Mouse (Mus musculus) liver, embryonic 14.5 days (tissue): Measurements from ENCODE around the gene Plcb3. TPM values are rescaled to one million over a fixed set of nuclear protein-coding genes. Genes with fewer than 3 reads are reported as not detected.

Experiments
- ATAC-seq: fragments of 200-750 bp; cut with Nextera tagmentation; 2 replicates; pipeline ENCODE4 v1.8.0; 2017; ENCODE audit warnings: moderate number of reproducible peaks, mild to moderate bottlenecking, moderate library complexity; ENCODE audit not compliant: insufficient read depth
- DNase-seq, 3 experiments: peaks; one replicate each; pipeline ENCODE4 v3.0.0-alpha.2; 2012 to 2013; ENCODE audit warnings: low read depth in 3 of 3, low spot score in 3 of 3
- H3K27ac ChIP-seq: fragments of 300-500 bp; sonication (generic); 2 replicates; pipeline ENCODE4 v1.5.1; 2014; ENCODE audit warnings: moderate library complexity, mild to moderate bottlenecking, control low read depth, inconsistent platforms
- H3K27me3 ChIP-seq: fragments of 300-500 bp; sonication (generic); 2 replicates; pipeline ENCODE4 v1.6.1; 2014; ENCODE audit warnings: mild to moderate bottlenecking, low read length, moderate library complexity; ENCODE audit not compliant: control insufficient read depth, insufficient read depth
- H3K36me3 ChIP-seq: fragments of 300-500 bp; sonication (generic); replicated peaks from 2 replicates; pipeline ENCODE4 v1.6.1; 2014; ENCODE audit warnings: low read depth; ENCODE audit not compliant: control insufficient read depth, insufficient read depth
- H3K4me1 ChIP-seq, 2 experiments: fragments of 200-500 bp in 1 of 2; fragments of 300-500 bp in 1 of 2; sonication (generic) in 1 of 2; replicated peaks; 2 replicates each; pipeline ENCODE4 v1.6.1; 2012 to 2014; ENCODE audit warnings: antibody characterized with exemption in 1 of 2, inconsistent platforms in 1 of 2, low read length in 1 of 2; ENCODE audit not compliant: control insufficient read depth in 2 of 2, insufficient read depth in 2 of 2
- H3K4me2 ChIP-seq: fragments of 300-500 bp; sonication (generic); 2 replicates; pipeline ENCODE4 v1.6.1; 2014; ENCODE audit warnings: low read depth, mild to moderate bottlenecking, control low read depth, moderate library complexity
- H3K4me3 ChIP-seq, 2 experiments: fragments of 200-500 bp in 1 of 2; fragments of 300-500 bp in 1 of 2; sonication (generic) in 1 of 2; 2 replicates each; pipeline ENCODE4 v1.5.1; 2012 to 2014; ENCODE audit warnings: low read depth in 2 of 2, low read length in 2 of 2, mild to moderate bottlenecking in 2 of 2, control low read depth in 1 of 2, inconsistent platforms in 1 of 2, moderate library complexity in 1 of 2; ENCODE audit not compliant: insufficient read depth in 1 of 2
- H3K9ac ChIP-seq: fragments of 300-500 bp; sonication (generic); replicated peaks from 2 replicates; pipeline ENCODE4 v1.6.1; 2014; ENCODE audit warnings: mild to moderate bottlenecking, control low read depth, moderate library complexity
- H3K9me3 ChIP-seq: fragments of 300-500 bp; sonication (generic); 2 replicates; pipeline ENCODE4 v1.6.1; 2016; ENCODE audit warnings: low read length, mixed read lengths; ENCODE audit not compliant: control insufficient read depth
- CTCF ChIP-seq: IDR thresholded peaks from 2 replicates; pipeline ENCODE4 v1.5.1; 2016; ENCODE audit warnings: antibody characterized with exemption, low read depth, control low read depth
- EP300 ChIP-seq: IDR thresholded peaks from 2 replicates; pipeline ENCODE4 v1.6.1; 2016; ENCODE audit warnings: antibody characterized with exemption, low read depth
- WGBS: fragments of 180-500 bp; shearing (Covaris S2); extraction: QIAGEN DNeasy Blood & Tissue Kit; methylation state at CpG from one replicate; pipeline ENCODE4 v1.1.7; 2014; ENCODE audit not compliant: insufficient replicate concordance; 5-methylcytosine and 5-hydroxymethylcytosine counted together
- polyA plus RNA-seq, 2 experiments: library from polyadenylated mRNA; depleted of rRNA in 1 of 2; stranded (reverse) in 1 of 2; unstranded in 1 of 2; fragments of >200 nt; fragmentation: Nextera tagmentation in 1 of 2; extraction: Ambion mirVana in 1 of 2; gene quantifications; 2 replicates each; pipeline versions ENCODE4 v1.2.1 to v1.2.3; 2012 to 2014

The Plcb3 gene
- polyA plus RNA-seq, 2 experiments, result 4.6 to 7.7 TPM

- Histone ChIP-seq H3K4me3 (peak overlapping the region in 1 of 2 experiments; percentile 82; a peak in 1 of 4 replicates), H3K9ac (peak overlapping the region; percentile 58), H3K9me3 (no peaks in the 10 kb centered on the region), H3K4me1 (peaks cover 7 to 13% of the 10 kb centered on the region in 2 experiments), H3K27ac (no peak overlapping the region), H3K4me2 (peak overlapping the region; percentile 96), H3K36me3 (no peaks in the 10 kb centered on the region), H3K27me3 (peaks cover 45% of the 10 kb centered on the region)
- 56% methylated on average over 6 of the region's 6 CpGs for WGBS
- ATAC-seq (no peak), DNase-seq (no peak)
- no peak for TF ChIP-seq EP300
- no peak for TF ChIP-seq CTCF
These were observed 53.2 kb downstream of the Plcb3 start for GRCm38 (mm10) chr19:6922901-6923735.

GRCm38 (mm10) chr19:6921647-6922567 lies 54.4 kb downstream of the Plcb3 start, which contains the start of gene Esrra:
Esrra (minus strand) TSS chr19:6921813.
- peaks cover 33% of the 10 kb centered on the region for H3K27me3 ChIP-seq
- WGBS, result under 1% methylated on average over 57 of the region's 66 CpGs
- ATAC-seq (peak; percentile 93), DNase-seq (peak; percentile 99 to 100 (median 99))
- H3K4me2 ChIP-seq, result peak within 1 kb of the TSS; percentile 96
- peak within 1 kb of the TSS; percentile 41 for H3K27ac ChIP-seq
- H3K9me3 ChIP-seq, result no peaks in the 10 kb centered on the region
- H3K9ac ChIP-seq, result peak within 1 kb of the TSS; percentile 82
- peak within 1 kb of the TSS; percentile 67 to 82 for H3K4me3 ChIP-seq
- peaks cover 7 to 13% of the 10 kb centered on the region in 2 experiments for H3K4me1 ChIP-seq
- TF ChIP-seq CTCF, result 0 out of 2 replicates have a peak, but pooled peaks have one; percentile 12
- TF ChIP-seq EP300, result no peak
- no peaks in the 10 kb centered on the region for H3K36me3 ChIP-seq

GRCm38 (mm10) chr19:6920741-6921636 lies 55.3 kb downstream of the Plcb3 start:
- Histone ChIP-seq H3K9me3 (no peaks in the 10 kb centered on the region), H3K27ac (peak overlapping the region; percentile 16), H3K4me1 (peaks cover 7 to 16% of the 10 kb centered on the region in 2 experiments), H3K27me3 (peaks cover 24% of the 10 kb centered on the region), H3K4me2 (peak overlapping the region; percentile 96), H3K4me3 (peak overlapping the region; percentile 58 to 82), H3K9ac (peak overlapping the region; percentile 82), H3K36me3 (no peaks in the 10 kb centered on the region)
- DNase-seq (no peak), ATAC-seq (no peak)
- TF ChIP-seq EP300, result no peak
- TF ChIP-seq CTCF, result peak; percentile 37
- WGBS, result under 1% methylated on average over 46 of the region's 48 CpGs

- ATAC-seq, result no peak
- H3K4me1 ChIP-seq, result peaks cover 7 to 21% of the 10 kb centered on the region in 2 experiments
- no peak overlapping the region for H3K27ac ChIP-seq
- H3K27me3 ChIP-seq, result peaks cover 15% of the 10 kb centered on the region
- H3K9me3 ChIP-seq, result no peaks in the 10 kb centered on the region
- H3K9ac ChIP-seq, result no peak overlapping the region
- peak overlapping the region; percentile 58 to 82; a peak in 3 of 4 replicates for H3K4me3 ChIP-seq
- WGBS, result 52% methylated on average over 8 of the region's 8 CpGs
- TF ChIP-seq EP300 (no peak), CTCF (no peak)
- peak overlapping the region; percentile 96 for H3K4me2 ChIP-seq
- DNase-seq, result no peak
- H3K36me3 ChIP-seq, result no peaks in the 10 kb centered on the region
These were observed 56.2 kb downstream of the Plcb3 start for GRCm38 (mm10) chr19:6919876-6920740.
